16 mouse cellular contexts compared by ENCODE assay signal in genomic region chr5:51937320-51937719, GRCm38 (mm10).
"Had no signal": no experiment of that assay in that cellular context is flagged by ENCODE, and none has a peak within 500 bp of the region (broad histone marks: within the 10 kb centered on the region; RNA-seq: fewer than 3 reads in every experiment).

No protein-coding gene starts in this region.

- H3K9me3 ChIP-seq: neural tube, embryonic 13.5 days; neural tube, embryonic 15.5 days; stomach, embryonic 15.5 days had no signal

- H3K4me1 ChIP-seq: stomach, embryonic 15.5 days had no signal

- H3K9ac ChIP-seq: neural tube, embryonic 13.5 days; neural tube, embryonic 15.5 days; stomach, embryonic 15.5 days had no signal

- H3K27me3 ChIP-seq: neural tube, embryonic 13.5 days; neural tube, embryonic 15.5 days; stomach, embryonic 15.5 days had no signal

- H3K27ac ChIP-seq: neural tube, embryonic 13.5 days; neural tube, embryonic 15.5 days; stomach, embryonic 15.5 days; stomach, postnatal 0 days had no signal

- H3K36me3 ChIP-seq: neural tube, embryonic 13.5 days; neural tube, embryonic 15.5 days; stomach, embryonic 15.5 days had no signal

- H3K4me3 ChIP-seq: neural tube, embryonic 13.5 days; neural tube, embryonic 15.5 days; stomach, embryonic 15.5 days had no signal

- DNase-seq: retina, postnatal 1 day; right cerebral cortex, adult 18-20 months; right cerebral cortex, postnatal 14 days; right cerebral cortex, postnatal 25 days; right cerebral cortex, postnatal 4 days; spleen, adult 18-20 months; thymus, adult 18-20 months; thymus, adult 2 months; thymus, postnatal 14 days; thymus, postnatal 25 days; thymus, postnatal 36 days; thymus, postnatal 4 days had no signal

- H3K4me2 ChIP-seq: neural tube, embryonic 13.5 days; neural tube, embryonic 15.5 days; stomach, embryonic 15.5 days had no signal
